Mouse (Mus musculus) CD8-positive naive resting alpha-beta T cell, adult 2 months (primary cell): ENCODE measurements around the gene Gm28171.
"Not testable (repeated sequence)": the region's sequence is repeated elsewhere in the genome, so short reads cannot be mapped to it uniquely, and the experiment has no call there.

Experiments
- DNase-seq, 2 experiments: peaks; one replicate each; pipeline ENCODE4 v3.0.0; 2022; ENCODE audit warnings: low read depth in 2 of 2, low spot score in 2 of 2

Gene Gm28171

DNA sequence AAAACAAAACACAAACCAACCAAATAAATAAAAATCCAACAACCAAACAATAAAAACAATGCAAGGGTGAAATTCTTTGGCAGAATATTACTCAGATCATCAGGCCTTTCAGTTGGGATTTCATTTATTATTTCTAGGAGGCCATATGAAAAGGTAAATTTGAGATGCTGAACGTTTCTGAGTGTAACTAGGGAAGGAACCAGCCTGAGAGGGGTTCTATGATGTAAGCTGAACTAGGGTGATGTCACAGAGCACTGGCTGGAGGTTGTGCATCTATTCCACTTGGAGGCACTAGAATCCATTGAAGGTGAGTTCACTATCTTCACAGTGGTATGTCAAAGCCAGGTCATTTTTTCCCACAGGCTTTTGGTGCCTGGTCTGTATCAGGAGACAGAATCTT, at the start of gene Gm28171:
Gm28171 (plus strand) TSS at position 301 of the 400 bp plus-strand sequence.
- DNase-seq = not testable (repeated sequence)
